Mouse (Mus musculus) stomach, postnatal 0 days (tissue): Measurements from ENCODE around the gene A730061H03Rik. TPM values are rescaled to one million over a fixed set of nuclear protein-coding genes. Genes with fewer than 3 reads are reported as not detected.

ENCODE experiments used
- ATAC-seq: fragments of 200-750 bp; cut with Nextera tagmentation; 2 replicates; pipeline ENCODE4 v1.8.0; 2017; ENCODE audit not compliant: low FRiP score, low TSS enrichment
- DNase-seq: peaks from one replicate; pipeline ENCODE4 v3.0.0-alpha.2; 2016; ENCODE audit warnings: low spot score
- H3K27ac ChIP-seq: fragments of 300-500 bp; sonication (generic); replicated peaks from 2 replicates; pipeline ENCODE4 v1.5.1; 2014; ENCODE audit warnings: mild to moderate bottlenecking, control low read depth
- H3K27me3 ChIP-seq: fragments of 300-500 bp; sonication (generic); 2 replicates; pipeline ENCODE4 v1.6.1; 2014; ENCODE audit warnings: low read length; ENCODE audit not compliant: control insufficient read depth, insufficient read depth
- H3K36me3 ChIP-seq: fragments of 300-500 bp; sonication (generic); 2 replicates; pipeline ENCODE4 v1.6.1; 2014; ENCODE audit warnings: low read length, mixed read lengths; ENCODE audit not compliant: control insufficient read depth, insufficient read depth
- H3K4me1 ChIP-seq: fragments of 300-500 bp; sonication (generic); replicated peaks from 2 replicates; pipeline ENCODE4 v1.6.1; 2014; ENCODE audit warnings: antibody characterized with exemption; ENCODE audit not compliant: control insufficient read depth, insufficient read depth
- H3K4me2 ChIP-seq: fragments of 300-500 bp; sonication (generic); replicated peaks from 2 replicates; pipeline ENCODE4 v1.6.1; 2014; ENCODE audit warnings: low read depth, mild to moderate bottlenecking, control low read depth, moderate library complexity
- H3K4me3 ChIP-seq: fragments of 300-500 bp; sonication (generic); 2 replicates; pipeline ENCODE4 v1.5.1; 2014; ENCODE audit warnings: low read depth, low read length, control low read depth
- H3K9ac ChIP-seq: fragments of 300-500 bp; sonication (generic); 2 replicates; pipeline ENCODE4 v1.6.1; 2014; ENCODE audit warnings: mild to moderate bottlenecking, low read length, control low read depth, mixed read lengths
- H3K9me3 ChIP-seq: fragments of 300-500 bp; sonication (generic); 2 replicates; pipeline ENCODE4 v1.6.1; 2016; ENCODE audit warnings: low read length; ENCODE audit not compliant: control insufficient read depth
- CTCF ChIP-seq: IDR thresholded peaks from 2 replicates; pipeline ENCODE4 v1.5.1; 2016; ENCODE audit warnings: antibody characterized with exemption, low read depth, mild to moderate bottlenecking, moderate library complexity
- EP300 ChIP-seq: optimal IDR thresholded peaks from 2 replicates; pipeline ENCODE3; 2016; ENCODE audit warnings: antibody characterized with exemption
- WGBS: fragments of 180-500 bp; shearing (Covaris S2); extraction: QIAGEN DNeasy Blood & Tissue Kit; methylation state at CpG from one replicate; pipeline ENCODE4 v1.1.7; 2014; 5-methylcytosine and 5-hydroxymethylcytosine counted together
- polyA plus RNA-seq: library from polyadenylated mRNA; unstranded; fragments of >200 nt; fragmentation: Nextera tagmentation; extraction: Ambion mirVana; gene quantifications from 2 replicates; pipeline ENCODE4 v1.2.1, GENCODE M21; 2015

Gene A730061H03Rik
- polyA plus RNA-seq, 1 experiment from 2014 or later: 0.93 TPM

- Histone ChIP-seq H3K27me3 (no peaks in the 10 kb centered on the region), H3K27ac (peak within 1 kb of the TSS; percentile 96), H3K4me1 (peaks cover 2% of the 10 kb centered on the region; the same call in 1 of the 2 replicates), H3K36me3 (peaks cover 4% of the 10 kb centered on the region), H3K4me2 (peak within 1 kb of the TSS; percentile 96), H3K9ac (peak within 1 kb of the TSS; percentile 91), H3K4me3 (peak within 1 kb of the TSS; percentile 72), H3K9me3 (no peaks in the 10 kb centered on the region)
- ATAC-seq: peak; percentile 94
- peak; percentile 38 for TF ChIP-seq CTCF
- TF ChIP-seq EP300: no peak
- DNase-seq: peak; percentile 96
- under 1% methylated on average over 22 of the region's 22 CpGs for WGBS
These were observed 30.6 kb upstream of the A730061H03Rik start, which contains the start of gene Psme2 for GRCm38 (mm10) chr14:55590748-55591330. Gene Psme2 (minus strand): TSS chr14:55591113.

GRCm38 (mm10) chr14:55589771-55590448 is 29.7 kb upstream of the A730061H03Rik start:
- no peak for DNase-seq
- Histone ChIP-seq H3K9ac (peak overlapping the region; percentile 69), H3K36me3 (no peaks in the 10 kb centered on the region), H3K9me3 (no peaks in the 10 kb centered on the region), H3K27me3 (no peaks in the 10 kb centered on the region), H3K4me1 (peaks cover 2% of the 10 kb centered on the region; the same call in 1 of the 2 replicates), H3K27ac (peak overlapping the region; percentile 96), H3K4me3 (peak overlapping the region; percentile 72), H3K4me2 (peak overlapping the region; percentile 96)
- no peak for TF ChIP-seq EP300
- no peak for TF ChIP-seq CTCF
- ATAC-seq: no peak
- WGBS: 68% methylated on average over 10 of the region's 11 CpGs

- Histone ChIP-seq H3K9me3 (no peaks in the 10 kb centered on the region), H3K4me3 (no peak overlapping the region), H3K27me3 (no peaks in the 10 kb centered on the region), H3K4me2 (no peak overlapping the region), H3K27ac (no peak overlapping the region), H3K9ac (no peak overlapping the region), H3K36me3 (no peaks in the 10 kb centered on the region), H3K4me1 (peaks cover 5% of the 10 kb centered on the region)
- no peak for DNase-seq
- WGBS: 91% methylated on average over 5 of the region's 5 CpGs
- TF ChIP-seq EP300 (no peak), CTCF (no peak)
- ATAC-seq: no peak
These were observed 29.1 kb upstream of the A730061H03Rik start for GRCm38 (mm10) chr14:55589271-55589670.

- TF ChIP-seq CTCF (peak; percentile 20; the same call in 1 of the 2 replicates), EP300 (no peak)
- ATAC-seq (no peak), DNase-seq (no peak)
- Histone ChIP-seq H3K36me3 (no peaks in the 10 kb centered on the region), H3K27ac (peak overlapping the region; percentile 73), H3K9ac (no peak overlapping the region), H3K9me3 (no peaks in the 10 kb centered on the region), H3K4me1 (peaks cover 3% of the 10 kb centered on the region; the same call in 1 of the 2 replicates), H3K4me3 (no peak overlapping the region), H3K27me3 (no peaks in the 10 kb centered on the region), H3K4me2 (no peak overlapping the region)
- 90% methylated on average over 2 of the region's 2 CpGs for WGBS
These were observed 25.9 kb upstream of the A730061H03Rik start for GRCm38 (mm10) chr14:55586149-55586548.

- H3K9me3 ChIP-seq: no peaks in the 10 kb centered on the region
- no peaks in the 10 kb centered on the region for H3K27me3 ChIP-seq
- H3K36me3 ChIP-seq: peaks cover 3% of the 10 kb centered on the region; the same call in 1 of the 2 replicates
- H3K4me1 ChIP-seq: peaks cover 3% of the 10 kb centered on the region; the same call in 1 of the 2 replicates
- 36% methylated on average over 6 of the region's 6 CpGs for WGBS
- peak overlapping the region; percentile 53 for H3K4me3 ChIP-seq
- peak; percentile 44; the same call in 1 of the 2 replicates for ATAC-seq
- H3K9ac ChIP-seq: no peak overlapping the region
- peak overlapping the region; percentile 86 for H3K4me2 ChIP-seq
- peak overlapping the region; percentile 73 for H3K27ac ChIP-seq
- peak; percentile 39 for DNase-seq
- TF ChIP-seq EP300: no peak
- TF ChIP-seq CTCF: no peak
These were observed 25.4 kb upstream of the A730061H03Rik start for GRCm38 (mm10) chr14:55585566-55585960.
